Mouse (Mus musculus) ES-E14 (cell line): ENCODE measurements around the gene Rxfp2.

Source experiments
- CHD2 ChIP-seq: IDR thresholded peaks from 2 replicates; pipeline ENCODE4 v1.6.1; 2014; ENCODE audit warnings: mild to moderate bottlenecking, low read depth, low read length, inconsistent platforms
- MAFK ChIP-seq: IDR thresholded peaks from 2 replicates; pipeline ENCODE4 v1.6.1; 2014; ENCODE audit warnings: mild to moderate bottlenecking, low read depth, low read length, inconsistent platforms; ENCODE audit not compliant: insufficient read depth

GRCm38 (mm10) chr5:150070086-150070485, 51.6 kb downstream of the Rxfp2 start:
- TF ChIP-seq MAFK (no peak), CHD2 (no peak)
